Mouse (Mus musculus): Measurements from ENCODE around the gene Plcb4. TPM values are rescaled to one million over a fixed set of nuclear protein-coding genes. Genes with fewer than 3 reads are reported as not detected.

Plcb4 gene
- polyA plus RNA-seq (2017; shearing (Covaris generic)) = 10 to 100 TPM; 13.8 to 22.7 TPM

GRCm38 (mm10) chr2:135658486-135659390 is at the start of gene Plcb4:
TSS of gene Plcb4 (plus strand) at chr2:135659011.

GRCm38 (mm10) chr2:136051688-136052289 is 393.0 kb downstream of the Plcb4 start, which contains the start of gene Lamp5:
TSS of gene Lamp5 (plus strand) at chr2:136052239.

